Mouse (Mus musculus) effector memory CD4-positive, alpha-beta T cell, adult 7 months (primary cell): ENCODE data around the gene Cdc42se1. TPM values are rescaled to one million over a fixed set of nuclear protein-coding genes. Genes with fewer than 3 reads are reported as not detected.

Experiments
- polyA plus RNA-seq: library from polyadenylated mRNA; unstranded; fragments of 100-300 nt; shearing (Covaris generic); gene quantifications from one replicate; pipeline ENCODE4 v1.2.1, GENCODE M21; 2017

The Cdc42se1 gene
- 307 TPM for polyA plus RNA-seq

GRCm38 (mm10) chr3:95228148-95228893 lies at the start of gene Cdc42se1:
Cdc42se1 (plus strand) TSS chr3:95228732.

DNA sequence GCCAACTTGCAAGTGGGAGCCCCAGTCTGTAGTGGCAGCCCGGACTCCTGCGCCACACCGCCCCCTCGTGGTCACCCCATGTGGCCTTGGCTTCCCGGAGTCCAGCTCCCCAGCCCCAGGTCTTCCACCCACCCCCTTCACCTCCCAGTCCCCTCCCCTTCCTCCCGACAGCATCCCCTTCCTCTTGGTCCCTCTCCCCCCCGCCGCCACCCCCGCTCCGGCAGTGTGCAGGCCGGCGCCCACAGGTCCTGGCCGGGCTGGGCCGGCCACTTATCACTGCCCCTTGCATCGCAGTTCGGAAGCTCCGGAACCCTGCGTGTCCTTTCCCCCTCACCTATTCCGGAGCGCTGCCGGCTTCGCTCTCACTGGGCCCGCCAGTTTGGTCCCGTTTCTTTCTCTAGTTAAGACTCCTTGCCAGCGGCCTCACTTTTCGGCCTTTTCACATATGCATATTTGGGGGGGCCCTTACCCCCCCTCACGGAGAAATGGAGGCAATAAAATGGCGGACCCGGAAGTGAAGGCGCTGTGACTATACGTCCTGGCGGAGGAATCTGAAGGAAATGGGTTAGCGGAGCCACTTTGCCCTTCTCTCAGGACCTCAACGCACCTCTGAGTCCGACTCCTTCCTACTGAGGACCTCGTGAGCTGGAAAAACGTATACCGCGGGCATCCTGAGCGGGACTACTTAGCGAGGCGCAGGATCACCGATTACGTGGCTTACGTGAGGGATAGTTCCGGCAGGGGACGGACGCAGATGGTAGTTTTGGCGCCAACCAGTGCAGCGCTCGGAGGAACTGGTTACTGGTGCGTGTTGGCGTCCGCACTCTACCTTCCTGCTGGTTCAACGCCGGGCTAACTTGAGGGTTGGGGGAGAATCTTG lies 11.0 kb upstream of the Cdc42se1 start, which contains the start of gene Gabpb2:
Gene Gabpb2, minus strand, starts transcription at position 662 of the 880 bp plus-strand sequence.

DNA sequence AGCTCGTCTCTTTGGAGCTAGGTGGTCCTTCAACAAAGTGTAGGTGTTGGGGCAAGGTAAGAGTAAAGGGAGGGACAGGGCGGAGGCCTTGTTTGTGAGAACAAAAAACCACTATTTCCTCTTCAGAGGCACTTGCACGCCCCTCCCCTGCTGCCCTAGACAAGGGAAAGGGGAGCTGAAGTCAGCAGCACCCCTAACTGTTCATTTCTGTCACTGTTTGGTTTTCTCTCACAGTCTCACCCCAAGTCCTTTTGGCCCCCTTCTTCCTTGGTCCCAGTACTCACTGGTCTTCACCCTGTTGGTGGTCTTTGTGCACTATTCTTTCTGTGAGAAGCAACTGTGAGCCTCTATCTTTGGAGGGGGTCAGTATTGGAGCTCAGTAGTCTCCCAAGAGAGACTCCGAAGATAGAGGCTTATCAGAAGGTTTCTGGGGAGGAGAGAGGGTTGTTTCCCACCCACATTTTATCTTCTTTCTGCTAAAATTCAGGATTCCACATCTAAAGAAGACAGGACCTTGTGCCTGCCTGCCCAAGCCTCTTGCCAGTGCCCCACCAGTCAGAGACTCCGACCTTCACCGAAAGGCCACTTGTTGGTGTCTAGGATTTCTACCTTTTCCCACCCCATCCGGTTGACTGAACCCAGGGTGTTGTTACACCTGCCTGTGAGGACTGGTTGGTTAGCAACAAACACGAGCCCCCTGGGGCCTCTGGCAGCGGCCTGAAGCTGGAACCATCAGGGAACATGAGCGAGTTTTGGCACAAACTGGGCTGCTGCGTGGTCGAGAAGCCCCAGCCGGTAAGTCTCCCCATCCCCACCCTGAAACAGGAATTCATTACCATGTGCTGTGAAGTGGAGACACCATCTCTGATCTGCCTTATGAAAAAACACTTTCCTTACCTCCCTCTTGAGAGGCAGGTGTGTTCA lies 3.0 kb downstream of the Cdc42se1 start, which contains the start of gene Mllt11:
Gene Mllt11, minus strand, starts transcription at position 874 of the 924 bp plus-strand sequence.

DNA sequence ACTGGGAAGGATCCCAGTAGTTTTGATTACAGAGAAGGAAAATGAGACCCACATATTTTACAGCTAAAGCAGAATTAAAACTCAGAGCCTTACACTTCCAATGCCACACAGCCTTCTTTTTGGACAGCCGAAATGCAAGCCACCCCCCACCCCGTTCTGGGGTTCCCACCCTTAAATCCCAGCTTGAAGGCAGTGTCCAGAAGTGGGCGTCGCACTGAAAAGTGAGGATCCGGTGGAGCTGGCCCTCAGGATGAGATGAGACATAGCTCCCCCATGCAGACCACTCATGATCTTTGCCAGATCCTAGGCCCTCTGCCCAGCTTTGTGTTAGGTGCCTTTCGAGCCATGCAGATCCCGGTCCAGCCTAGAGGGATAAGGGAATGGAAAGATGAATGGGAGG lies 13.0 kb downstream of the Cdc42se1 start, which contains the start of gene Gm128:
Gene Gm128, minus strand, starts transcription at position 101 of the 400 bp plus-strand sequence.

GRCm38 (mm10) chr3:95250783-95251424 lies 22.4 kb downstream of the Cdc42se1 start, which contains the start of gene Bnipl:
Bnipl (minus strand) TSS chr3:95251193.

DNA sequence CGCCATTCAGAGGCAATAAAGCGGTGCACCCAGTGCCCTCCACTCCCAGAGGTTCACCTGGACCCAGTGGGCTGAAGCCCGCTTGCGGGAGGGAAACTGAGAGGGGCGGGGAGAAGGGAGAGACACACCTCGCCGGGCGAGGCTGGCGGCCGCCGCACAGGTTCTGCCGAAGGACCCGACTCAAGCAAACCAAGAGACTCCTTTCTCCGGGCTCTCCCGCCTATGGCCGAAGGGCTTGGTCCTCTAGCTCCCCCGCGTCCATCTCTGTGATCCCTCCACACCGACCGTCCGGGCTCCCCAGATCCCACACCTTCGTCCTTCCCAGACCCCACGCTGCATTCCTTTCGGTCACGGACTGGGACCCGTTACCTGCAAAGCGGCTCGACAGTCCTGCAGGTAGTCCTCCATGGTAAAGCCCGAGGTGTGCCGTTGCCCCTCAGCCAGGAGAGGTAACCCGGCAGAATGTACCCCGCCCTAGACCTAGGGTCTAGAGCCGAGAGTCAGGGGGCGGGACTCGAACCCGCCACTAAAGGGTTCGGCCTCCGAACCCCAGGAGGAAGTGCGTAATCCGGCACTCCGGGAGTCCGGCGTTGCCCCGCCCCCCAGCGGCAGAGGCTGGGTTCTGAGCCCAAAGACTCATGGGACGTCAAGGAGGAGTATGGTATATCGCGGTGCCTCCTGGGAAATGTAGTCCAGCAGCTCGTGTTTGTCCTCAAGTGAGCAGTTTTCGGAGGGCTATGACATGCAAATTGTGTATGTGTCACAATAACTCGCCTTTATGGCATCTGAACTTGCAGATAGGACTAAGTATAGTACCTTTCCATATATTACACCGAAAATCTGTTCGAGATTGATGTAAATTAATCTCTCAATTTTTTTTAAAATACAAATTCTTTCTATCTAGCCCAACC lies 52.9 kb downstream of the Cdc42se1 start, which contains the start of the genes Mindy1 and Prune1:
Gene Mindy1, plus strand, starts transcription at position 130 of the 911 bp plus-strand sequence.
Gene Prune1, minus strand, starts transcription at position 861 of the 911 bp plus-strand sequence.

Other genes starting within 250 kb of the Cdc42se1 start
- 42.4 TPM for gene Zfp687, start 213.3 kb upstream of the Cdc42se1 start, polyA plus RNA-seq
- gene Psmd4, start 186.1 kb upstream of the Cdc42se1 start, polyA plus RNA-seq, result 289 TPM
- 31.1 TPM for gene Pip5k1a, start 121.8 kb upstream of the Cdc42se1 start, polyA plus RNA-seq
- gene Vps72, start 117.7 kb upstream of the Cdc42se1 start, polyA plus RNA-seq, result 82.6 TPM
- 1.4 TPM for gene Tmod4, start 104.3 kb upstream of the Cdc42se1 start, polyA plus RNA-seq
- 58.6 TPM for gene Scnm1, start 94.7 kb upstream of the Cdc42se1 start, polyA plus RNA-seq
- gene Lysmd1, start 94.6 kb upstream of the Cdc42se1 start, polyA plus RNA-seq, result 29.5 TPM
- 282 TPM for gene Tnfaip8l2, start 86.4 kb upstream of the Cdc42se1 start, polyA plus RNA-seq
- gene Sema6c, start 68.3 kb upstream of the Cdc42se1 start, polyA plus RNA-seq, result 1.2 TPM
- 22.4 TPM for gene Gabpb2, start 10.8 kb upstream of the Cdc42se1 start, polyA plus RNA-seq
- 8.7 TPM for gene Mllt11, start 3.4 kb downstream of the Cdc42se1 start, polyA plus RNA-seq
- gene Gm128, start 12.9 kb downstream of the Cdc42se1 start, polyA plus RNA-seq, result 0.77 TPM
- not detected for gene Bnipl, start 22.5 kb downstream of the Cdc42se1 start, polyA plus RNA-seq
- 27.4 TPM for gene Mindy1, start 52.6 kb downstream of the Cdc42se1 start, polyA plus RNA-seq
- gene Prune1, start 53.3 kb downstream of the Cdc42se1 start, polyA plus RNA-seq, result 8.4 TPM
- gene Anxa9, start 78.4 kb downstream of the Cdc42se1 start, polyA plus RNA-seq, result 2.0 TPM
- 204 TPM for gene Cers2, start 86.1 kb downstream of the Cdc42se1 start, polyA plus RNA-seq
- gene Setdb1, start 128.5 kb downstream of the Cdc42se1 start, polyA plus RNA-seq, result 20.6 TPM
- gene 4930558C23Rik, start 174.1 kb downstream of the Cdc42se1 start, polyA plus RNA-seq, result not detected
- 57.2 TPM for gene Arnt, start 205.7 kb downstream of the Cdc42se1 start, polyA plus RNA-seq